11 mouse cellular contexts compared by ENCODE assay signal in the genomic region with DNA sequence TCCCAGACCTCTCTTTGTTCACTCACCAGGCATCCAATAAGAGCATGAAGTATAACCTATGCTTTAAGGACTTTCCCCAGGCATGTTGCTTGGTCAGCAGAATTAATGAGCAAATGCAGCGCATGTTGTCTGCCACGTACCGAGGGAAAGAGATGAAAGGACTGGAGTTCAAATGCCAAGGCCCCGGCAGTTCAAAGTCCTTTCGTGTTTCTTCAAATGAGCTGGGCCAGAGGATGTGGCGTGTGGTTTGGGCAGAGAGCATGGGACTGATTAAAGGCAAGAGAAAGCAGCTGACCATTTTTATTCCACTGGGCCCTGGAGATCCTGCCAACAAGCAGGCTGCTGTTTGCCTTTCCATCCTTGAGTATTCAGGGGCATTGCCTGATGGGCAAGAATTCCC.
A peak's percentile ranks its signal among the peaks of the same experiment; 100 is the strongest.
DNase-seq lines count a peak whose midpoint lies in the region; ATAC-seq and TF ChIP-seq lines count a peak whose summit lies in the region.
"Had no signal": no experiment of that assay in that cellular context is flagged by ENCODE, and none has a peak within 500 bp of the region (broad histone marks: within the 10 kb centered on the region; RNA-seq: fewer than 3 reads in every experiment).

No protein-coding gene starts in this region.

- WGBS in forebrain, embryonic 13.5 days: 43% methylated on average over 6 of the region's 6 CpGs
- WGBS in forebrain, embryonic 16.5 days: 56% methylated on average over 6 of the region's 6 CpGs
- 35% methylated on average over 6 of the region's 6 CpGs for WGBS in embryonic facial prominence, embryonic 14.5 days
- 60% methylated on average over 6 of the region's 6 CpGs for WGBS in lung, adult 2 months

- no peaks in the 10 kb centered on the region for H3K9me3 ChIP-seq in forebrain, embryonic 13.5 days (replicated peaks)
- H3K9me3 ChIP-seq in forebrain, embryonic 16.5 days (ENCODE audit: control insufficient read depth, low read length): no peaks in the 10 kb centered on the region
- no peaks in the 10 kb centered on the region for H3K9me3 ChIP-seq in embryonic facial prominence, embryonic 14.5 days (ENCODE audit: control insufficient read depth, low read length)

- DNase-seq in adipocyte (ENCODE audit: low spot score): peak; percentile 21
- peak; percentile 56 for DNase-seq in embryonic facial prominence, embryonic 14.5 days (ENCODE audit: low spot score)
- peak; percentile 72 to 77 for DNase-seq in kidney, postnatal 36 days
- no peak for DNase-seq in gastrocnemius, adult 8-10 months (ENCODE audit: low spot score in 2 of 2)
- DNase-seq in gastrocnemius, postnatal 14 days: no peak
- no peak for DNase-seq in lung, adult 2 months
- DNase-seq: heart, postnatal 4 days; layer of hippocampus, postnatal 36 days; right cerebral cortex, postnatal 25 days had no signal

- ATAC-seq in forebrain, embryonic 13.5 days: no peak
- no peak for ATAC-seq in forebrain, embryonic 16.5 days
- no peak for ATAC-seq in embryonic facial prominence, embryonic 14.5 days (ENCODE audit: low read depth)

- H3K4me3 ChIP-seq in forebrain, embryonic 13.5 days: no peak overlapping the region
- no peak overlapping the region for H3K4me3 ChIP-seq in forebrain, embryonic 16.5 days (replicated peaks; ENCODE audit: low read length)
- H3K4me3 ChIP-seq in embryonic facial prominence, embryonic 14.5 days (ENCODE audit: low read depth, low read length): no peak overlapping the region
- no peak overlapping the region for H3K4me3 ChIP-seq in lung, adult 2 months (replicated peaks; ENCODE audit: extremely low read depth, low read depth, low read length)

- H3K9ac ChIP-seq in forebrain, embryonic 13.5 days: no peak overlapping the region
- H3K9ac ChIP-seq in forebrain, embryonic 16.5 days (replicated peaks; ENCODE audit: low read depth, low read length): no peak overlapping the region
- H3K9ac ChIP-seq in embryonic facial prominence, embryonic 14.5 days (ENCODE audit: low read depth, low read length): no peak overlapping the region

- H3K4me2 ChIP-seq in forebrain, embryonic 13.5 days: no peak overlapping the region
- no peak overlapping the region for H3K4me2 ChIP-seq in forebrain, embryonic 16.5 days (ENCODE audit: low read length)
- no peak overlapping the region for H3K4me2 ChIP-seq in embryonic facial prominence, embryonic 14.5 days (ENCODE audit: low read depth, low read length)

- no peaks in the 10 kb centered on the region for H3K27me3 ChIP-seq in forebrain, embryonic 13.5 days
- H3K27me3 ChIP-seq in forebrain, embryonic 16.5 days (replicated peaks; ENCODE audit: control insufficient read depth, insufficient read depth, low read length): no peaks in the 10 kb centered on the region
- no peaks in the 10 kb centered on the region for H3K27me3 ChIP-seq in embryonic facial prominence, embryonic 14.5 days (replicated peaks; ENCODE audit: control insufficient read depth, insufficient read depth, low read length)

- peaks cover 7% of the 10 kb centered on the region for H3K36me3 ChIP-seq in forebrain, embryonic 13.5 days (ENCODE audit: poor library complexity, severe bottlenecking)
- 0 out of 2 replicates have a peak, but pooled peaks cover 2% of the 10 kb centered on the region for H3K36me3 ChIP-seq in forebrain, embryonic 16.5 days (ENCODE audit: control insufficient read depth, insufficient read depth)
- H3K36me3 ChIP-seq in embryonic facial prominence, embryonic 14.5 days (ENCODE audit: control insufficient read depth, insufficient read depth, low read length): no peaks in the 10 kb centered on the region

- H3K4me1 ChIP-seq in forebrain, embryonic 13.5 days: peaks cover 26% of the 10 kb centered on the region
- H3K4me1 ChIP-seq in forebrain, embryonic 16.5 days (replicated peaks; ENCODE audit: control insufficient read depth, insufficient read depth, low read length): peaks cover 24% of the 10 kb centered on the region
- H3K4me1 ChIP-seq in embryonic facial prominence, embryonic 14.5 days (ENCODE audit: control insufficient read depth, insufficient read depth, low read length): peaks cover 10% of the 10 kb centered on the region
- H3K4me1 ChIP-seq in lung, adult 2 months (ENCODE audit: control insufficient read depth, insufficient read depth, low read length): no peaks in the 10 kb centered on the region

- TF ChIP-seq CTCF in lung, adult 2 months (IDR thresholded peaks at IDR 0.05; ENCODE audit: insufficient read depth, low read length): no peak

- no peak for TF ChIP-seq POLR2A in lung, adult 2 months (IDR thresholded peaks at IDR 0.05; ENCODE audit: borderline replicate concordance, extremely low read depth, low read depth, low read length)

- intact Hi-C loops in gastrocnemius, postnatal 14 days (cut with DNase I; ENCODE audit: low total_unique reads): no loop called here

- 0 out of 2 replicates have a peak overlapping the region, but pooled peaks have one; percentile 17 for H3K27ac ChIP-seq in forebrain, embryonic 13.5 days
- no peak overlapping the region; the same call in 1 of the 2 replicates for H3K27ac ChIP-seq in forebrain, embryonic 16.5 days (ENCODE audit: low read length)
- peak overlapping the region; percentile 2; the same call in 1 of the 2 replicates for H3K27ac ChIP-seq in embryonic facial prominence, embryonic 14.5 days (replicated peaks; ENCODE audit: low read depth, low read length)

Comparison
In these comparisons a context has a peak if more than half of its experiments do, and no peak if none do; other contexts are left out.
1. DNase-seq: peak in adipocyte (single experiment), embryonic facial prominence, embryonic 14.5 days (single experiment) and kidney, postnatal 36 days (2 of 2); none in gastrocnemius, adult 8-10 months (0 of 2), gastrocnemius, postnatal 14 days (single experiment) and lung, adult 2 months (single experiment).